Mouse (Mus musculus): Measurements from ENCODE around the gene Slc46a1.

Gene Slc46a1

GRCm38 (mm10) chr11:78458740-78459139 is 6.8 kb upstream of the Slc46a1 start:
- no peak for DNase-seq

GRCm38 (mm10) chr11:78461894-78462293 is 3.6 kb upstream of the Slc46a1 start:
- no peak for DNase-seq

GRCm38 (mm10) chr11:78462669-78463068 is 2.8 kb upstream of the Slc46a1 start:
- no peak for DNase-seq

- DNase-seq: no peak
These were observed 2.0 kb upstream of the Slc46a1 start for GRCm38 (mm10) chr11:78463286-78464036.

GRCm38 (mm10) chr11:78465116-78465515 is 381 bp upstream of the Slc46a1 start:
- no peak for DNase-seq

GRCm38 (mm10) chr11:78466242-78466912 is 880 bp downstream of the Slc46a1 start:
- no peak for DNase-seq

- DNase-seq: no peak
These were observed 2.0 kb downstream of the Slc46a1 start for GRCm38 (mm10) chr11:78467515-78467914.

GRCm38 (mm10) chr11:78467932-78468331 is 2.4 kb downstream of the Slc46a1 start:
- no peak for DNase-seq

- no peak for DNase-seq
These were observed 6.0 kb downstream of the Slc46a1 start for GRCm38 (mm10) chr11:78471326-78472103.

GRCm38 (mm10) chr11:78475289-78475688 is 9.8 kb downstream of the Slc46a1 start:
- no peak for DNase-seq

- DNase-seq: no peak
These were observed 18.1 kb downstream of the Slc46a1 start for GRCm38 (mm10) chr11:78483639-78484038.

GRCm38 (mm10) chr11:78488168-78488567 is 22.7 kb downstream of the Slc46a1 start:
- DNase-seq: peak; percentile 83

- DNase-seq: no peak
These were observed 25.3 kb downstream of the Slc46a1 start for GRCm38 (mm10) chr11:78490781-78491241.

GRCm38 (mm10) chr11:78495904-78496303 is 30.4 kb downstream of the Slc46a1 start:
- DNase-seq: peak; percentile 26

- DNase-seq: no peak
These were observed 31.6 kb downstream of the Slc46a1 start for GRCm38 (mm10) chr11:78497071-78497541.

GRCm38 (mm10) chr11:78497544-78498522 is 32.3 kb downstream of the Slc46a1 start, which contains the start of gene Sarm1:
Gene Sarm1 (minus strand): TSS chr11:78497754.
- peak; percentile 96 for DNase-seq

GRCm38 (mm10) chr11:78499004-78499403 is 33.5 kb downstream of the Slc46a1 start, which contains the start of gene Vtn:
Gene Vtn (plus strand): TSS chr11:78499091.
- no peak for DNase-seq

GRCm38 (mm10) chr11:78499543-78499942 is 34.0 kb downstream of the Slc46a1 start:
- no peak for DNase-seq

GRCm38 (mm10) chr11:78500623-78501202 is 35.2 kb downstream of the Slc46a1 start:
- no peak for DNase-seq

- no peak for DNase-seq
These were observed 36.0 kb downstream of the Slc46a1 start for GRCm38 (mm10) chr11:78501529-78501928.

GRCm38 (mm10) chr11:78502909-78503650 is 37.6 kb downstream of the Slc46a1 start, which contains the start of gene Sebox:
Gene Sebox (plus strand): TSS chr11:78503447.
- DNase-seq: no peak

Data from lung, postnatal 36 days (tissue).